8 mouse cellular contexts compared by ENCODE assay signal in the genomic region with DNA sequence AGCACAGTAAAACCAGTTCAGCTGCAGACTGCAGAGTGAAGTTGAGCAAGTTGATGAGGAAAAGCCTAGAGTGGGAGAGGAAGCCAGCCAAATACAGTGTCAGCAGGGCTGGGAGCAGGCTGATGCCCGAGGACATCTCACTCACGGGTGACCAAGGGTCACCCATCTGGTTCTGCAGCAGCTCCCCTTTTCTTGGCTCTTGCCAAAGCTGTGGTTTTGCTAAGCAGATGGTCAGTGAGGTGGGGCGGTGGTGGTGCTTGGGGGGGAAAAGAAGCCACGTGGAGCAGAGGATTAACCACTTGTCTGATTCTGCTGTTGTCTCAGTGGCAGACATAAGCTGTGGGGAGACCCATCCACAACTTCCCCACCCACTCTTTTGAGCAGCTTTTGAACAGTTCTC. TPM values are rescaled to one million over a fixed set of nuclear protein-coding genes. Genes with fewer than 3 reads are reported as not detected.
A peak's percentile ranks its signal among the peaks of the same experiment; 100 is the strongest.
DNase-seq lines count a peak whose midpoint lies in the region; TF ChIP-seq lines count a peak whose summit lies in the region.

No protein-coding gene starts in this region.

- H3K79me3 ChIP-seq in C2C12 (ENCODE audit: low read depth): no peaks in the 10 kb centered on the region

- TF ChIP-seq CTCF in C2C12 (IDR thresholded peaks at IDR 0.05; ENCODE audit: control insufficient read depth, insufficient read depth, insufficient read length): no peak

- no peaks in the 10 kb centered on the region for H3K27me3 ChIP-seq in C2C12 (ENCODE audit: control insufficient read depth, insufficient read depth, insufficient read length)

- DNase-seq in kidney, adult 11 months: peak; percentile 23
- no peak for DNase-seq in kidney, adult 8-10 months
- peak; percentile 34 for DNase-seq in adrenal gland, postnatal 25 days
- peak; percentile 24 for DNase-seq in heart, postnatal 25 days (ENCODE audit: low spot score)
- DNase-seq in retina, postnatal 7 days (ENCODE audit: low read depth, low spot score): peak; percentile 53
- DNase-seq in layer of hippocampus, adult 8-10 months (ENCODE audit: low spot score in 2 of 2): no peak
- no peak for DNase-seq in left cerebral cortex, adult 11 months (ENCODE audit: low spot score)

- H3K4me3 ChIP-seq in C2C12 (ENCODE audit: insufficient read depth, poor library complexity, severe bottlenecking): no peak overlapping the region

- H3ac ChIP-seq in C2C12 (ENCODE audit: control insufficient read depth, insufficient read length, low read depth): no peak overlapping the region

- H3K36me3 ChIP-seq in C2C12 (ENCODE audit: control insufficient read depth, insufficient read depth): no peaks in the 10 kb centered on the region

- H3K79me2 ChIP-seq in C2C12 (ENCODE audit: control insufficient read depth, insufficient read depth): no peaks in the 10 kb centered on the region

- intact Hi-C loops in heart, postnatal 25 days (cut with DNase I): no loop called here

TF ChIP-seq in C2C12, 6 proteins besides CTCF, POLR2A, EP300 and RAD21:
- TF ChIP-seq USF1 (IDR thresholded peaks at IDR 0.05; ENCODE audit: low read depth) (peak; percentile 9), MAX (IDR thresholded peaks at IDR 0.05) (no peak), MYOD1 (IDR thresholded peaks at IDR 0.05; ENCODE audit: control insufficient read depth, insufficient read length, low read depth) (no peak), CEBPB (IDR thresholded peaks at IDR 0.05; ENCODE audit: low read depth) (no peak), FOSL1 (IDR thresholded peaks at IDR 0.05; ENCODE audit: insufficient read depth, low read length, poor library complexity, severe bottlenecking) (no peak), MYOG (IDR thresholded peaks at IDR 0.05; ENCODE audit: control insufficient read depth, extremely low read depth, insufficient read length) (no peak)

RNA-seq across cellular contexts. Expression of a gene that starts 7.1 kb away (rescaled TPM):
- 9.2 TPM for polyA plus RNA-seq in C2C12 (2012; fragmentation: generic; extraction: Trizol)
- 47.2 and 48.9 TPM in 2 replicates for total RNA-seq in adrenal gland, postnatal 25 days (2021)
- total RNA-seq in heart, postnatal 25 days (2021): 10 to 100 TPM; 32.3 to 36.4 TPM
- 10 to 100 TPM; 49.3 to 57.5 (median 52.7) TPM for total RNA-seq in layer of hippocampus, adult 8-10 months (2022)

RNA-seq across cellular contexts. Expression of a gene that starts 21.9 kb away (rescaled TPM):
- not detected for polyA plus RNA-seq in C2C12 (2012; fragmentation: generic; extraction: Trizol)
- 0.49 TPM in 1 of 2 replicates, not detected in the other for total RNA-seq in adrenal gland, postnatal 25 days (2021)
- total RNA-seq in heart, postnatal 25 days (2021): not detected
- 10 to 100 TPM; 48.3 to 55.8 (median 50.0) TPM for total RNA-seq in layer of hippocampus, adult 8-10 months (2022)

RNA-seq across cellular contexts. Expression of a gene that starts 45.1 kb away (rescaled TPM):
- polyA plus RNA-seq in C2C12 (2012; fragmentation: generic; extraction: Trizol): 204 TPM
- total RNA-seq in adrenal gland, postnatal 25 days (2021): 132 and 145 TPM in 2 replicates
- 10 to 100 TPM; 73.1 to 83.5 TPM for total RNA-seq in heart, postnatal 25 days (2021)
- 100 to 1,000 TPM in 3 of 4 experiments, 10 to 100 TPM in 1; 97.9 to 107 (median 104) TPM for total RNA-seq in layer of hippocampus, adult 8-10 months (2022)

RNA-seq across cellular contexts. Expression of a gene that starts 55.8 kb away (rescaled TPM):
- polyA plus RNA-seq in C2C12 (2012; fragmentation: generic; extraction: Trizol): 18.0 TPM
- 21.4 and 23.1 TPM in 2 replicates for total RNA-seq in adrenal gland, postnatal 25 days (2021)
- 10 to 100 TPM; 23.0 to 27.4 TPM for total RNA-seq in heart, postnatal 25 days (2021)
- 10 to 100 TPM; 15.6 to 25.8 (median 19.3) TPM for total RNA-seq in layer of hippocampus, adult 8-10 months (2022)

Comparison
In these comparisons a context has a peak if more than half of its experiments do, and no peak if none do; other contexts are left out.
1. DNase-seq: peak in kidney, adult 11 months (single experiment), adrenal gland, postnatal 25 days (single experiment), heart, postnatal 25 days (single experiment) and retina, postnatal 7 days (single experiment); none in kidney, adult 8-10 months (0 of 2), layer of hippocampus, adult 8-10 months (0 of 2) and left cerebral cortex, adult 11 months (single experiment).
2. RNA of a gene that starts 21.9 kb away (total RNA-seq): 48.3 to 55.8 TPM in layer of hippocampus, adult 8-10 months; 0.49 TPM in adrenal gland, postnatal 25 days and not detected in heart, postnatal 25 days; every median in the first group is over 10 times any median in the second.